Mouse (Mus musculus) heart, embryonic 13.5 days (tissue): ENCODE measurements around the gene Slamf9. TPM values are rescaled to one million over a fixed set of nuclear protein-coding genes. Genes with fewer than 3 reads are reported as not detected.

Experiments
- ATAC-seq: fragments of 200-750 bp; cut with Nextera tagmentation; 2 replicates; pipeline ENCODE4 v1.8.0; 2017; ENCODE audit warnings: moderate TSS enrichment; ENCODE audit not compliant: insufficient number of reproducible peaks, low FRiP score, low TSS enrichment; ENCODE audit errors: extremely low read depth
- H3K27ac ChIP-seq: fragments of 300-500 bp; sonication (generic); replicated peaks from 2 replicates; pipeline ENCODE4 v1.5.1; 2015; ENCODE audit warnings: moderate library complexity, mild to moderate bottlenecking, inconsistent platforms
- H3K27me3 ChIP-seq: fragments of 300-500 bp; sonication (generic); replicated peaks from 2 replicates; pipeline ENCODE4 v1.6.1; 2015; ENCODE audit warnings: mild to moderate bottlenecking, inconsistent platforms
- H3K36me3 ChIP-seq: fragments of 300-500 bp; sonication (generic); 2 replicates; pipeline ENCODE4 v1.6.1; 2015; ENCODE audit warnings: mild to moderate bottlenecking, inconsistent platforms
- H3K4me1 ChIP-seq: fragments of 300-500 bp; sonication (generic); 2 replicates; pipeline ENCODE4 v1.6.1; 2015; ENCODE audit warnings: inconsistent platforms
- H3K4me2 ChIP-seq: fragments of 300-500 bp; sonication (generic); 2 replicates; pipeline ENCODE4 v1.6.1; 2015; ENCODE audit warnings: inconsistent platforms, mild to moderate bottlenecking, moderate library complexity
- H3K4me3 ChIP-seq: fragments of 300-500 bp; sonication (generic); 2 replicates; pipeline ENCODE4 v1.5.1; 2015; ENCODE audit warnings: moderate library complexity, mild to moderate bottlenecking, inconsistent platforms
- H3K9ac ChIP-seq: fragments of 300-500 bp; sonication (generic); 2 replicates; pipeline ENCODE4 v1.6.1; 2015; ENCODE audit warnings: inconsistent platforms, mild to moderate bottlenecking, moderate library complexity
- H3K9me3 ChIP-seq: fragments of 300-500 bp; sonication (generic); 2 replicates; pipeline ENCODE4 v1.6.1; 2016; ENCODE audit warnings: inconsistent platforms
- WGBS: fragments of 180-500 bp; shearing (Covaris S2); methylation state at CpG from one replicate; pipeline ENCODE4 v1.1.7; 2015; ENCODE audit warnings: mixed read lengths; 5-methylcytosine and 5-hydroxymethylcytosine counted together
- polyA plus RNA-seq: library from polyadenylated mRNA; unstranded; fragments of >200 nt; fragmentation: Nextera tagmentation; extraction: Ambion mirVana; gene quantifications from 2 replicates; pipeline ENCODE4 v1.2.1, GENCODE M21; 2015

Gene Slamf9
- polyA plus RNA-seq, 1 experiment from 2014 or later, result 1.3 TPM

GRCm38 (mm10) chr1:172440521-172440920 lies 34.6 kb upstream of the Slamf9 start:
- peaks cover 8% of the 10 kb centered on the region; the same call in 1 of the 2 replicates for H3K4me1 ChIP-seq
- no peak for ATAC-seq
- H3K9ac ChIP-seq, result no peak overlapping the region
- H3K27me3 ChIP-seq, result 0 out of 2 replicates have a peak, but pooled peaks cover 4% of the 10 kb centered on the region
- H3K4me3 ChIP-seq, result no peak overlapping the region
- no peak overlapping the region for H3K27ac ChIP-seq
- no peaks in the 10 kb centered on the region for H3K36me3 ChIP-seq
- 86% methylated on average over 3 of the region's 3 CpGs for WGBS
- no peak overlapping the region for H3K4me2 ChIP-seq
- no peaks in the 10 kb centered on the region for H3K9me3 ChIP-seq

- H3K27ac ChIP-seq, result no peak overlapping the region
- 0 out of 2 replicates have a peak, but pooled peaks cover 4% of the 10 kb centered on the region for H3K27me3 ChIP-seq
- H3K9me3 ChIP-seq, result no peaks in the 10 kb centered on the region
- no peak overlapping the region for H3K9ac ChIP-seq
- H3K36me3 ChIP-seq, result no peaks in the 10 kb centered on the region
- H3K4me3 ChIP-seq, result no peak overlapping the region
- WGBS, result 74% methylated on average over 9 of the region's 9 CpGs
- peaks cover 1% of the 10 kb centered on the region; the same call in 1 of the 2 replicates for H3K4me1 ChIP-seq
- no peak overlapping the region for H3K4me2 ChIP-seq
- ATAC-seq, result no peak
Observed at GRCm38 (mm10) chr1:172441935-172442445, 33.2 kb upstream of the Slamf9 start.

GRCm38 (mm10) chr1:172450226-172450625 lies 24.9 kb upstream of the Slamf9 start:
- no peak overlapping the region for H3K27ac ChIP-seq
- no peak overlapping the region for H3K4me2 ChIP-seq
- no peaks in the 10 kb centered on the region for H3K9me3 ChIP-seq
- 12% methylated on average over 2 of the region's 2 CpGs for WGBS
- ATAC-seq, result no peak
- H3K36me3 ChIP-seq, result no peaks in the 10 kb centered on the region
- 0 out of 2 replicates have a peak, but pooled peaks cover 6% of the 10 kb centered on the region for H3K4me1 ChIP-seq
- H3K9ac ChIP-seq, result no peak overlapping the region
- H3K4me3 ChIP-seq, result no peak overlapping the region
- no peaks in the 10 kb centered on the region for H3K27me3 ChIP-seq

GRCm38 (mm10) chr1:172450848-172451470 lies 24.2 kb upstream of the Slamf9 start:
- Histone ChIP-seq H3K9me3 (no peaks in the 10 kb centered on the region), H3K27me3 (no peaks in the 10 kb centered on the region), H3K36me3 (no peaks in the 10 kb centered on the region), H3K27ac (no peak overlapping the region), H3K4me1 (0 out of 2 replicates have a peak, but pooled peaks cover 8% of the 10 kb centered on the region), H3K4me2 (peak overlapping the region; percentile 28), H3K9ac (no peak overlapping the region), H3K4me3 (no peak overlapping the region)
- no peak for ATAC-seq
- 41% methylated on average over 17 of the region's 17 CpGs for WGBS

GRCm38 (mm10) chr1:172452911-172453310 lies 22.2 kb upstream of the Slamf9 start:
- no peak overlapping the region for H3K4me2 ChIP-seq
- H3K27ac ChIP-seq, result no peak overlapping the region
- H3K36me3 ChIP-seq, result no peaks in the 10 kb centered on the region
- 63% methylated on average over 2 of the region's 2 CpGs for WGBS
- no peak for ATAC-seq
- H3K27me3 ChIP-seq, result no peaks in the 10 kb centered on the region
- no peak overlapping the region for H3K9ac ChIP-seq
- 0 out of 2 replicates have a peak, but pooled peaks cover 9% of the 10 kb centered on the region for H3K4me1 ChIP-seq
- no peak overlapping the region for H3K4me3 ChIP-seq
- no peaks in the 10 kb centered on the region for H3K9me3 ChIP-seq

GRCm38 (mm10) chr1:172453810-172454209 lies 21.3 kb upstream of the Slamf9 start:
- H3K9me3 ChIP-seq, result no peaks in the 10 kb centered on the region
- 73% methylated on average over 2 of the region's 2 CpGs for WGBS
- no peaks in the 10 kb centered on the region for H3K27me3 ChIP-seq
- H3K4me3 ChIP-seq, result no peak overlapping the region
- H3K27ac ChIP-seq, result no peak overlapping the region
- ATAC-seq, result no peak
- no peaks in the 10 kb centered on the region for H3K36me3 ChIP-seq
- H3K4me1 ChIP-seq, result 0 out of 2 replicates have a peak, but pooled peaks cover 9% of the 10 kb centered on the region
- no peak overlapping the region for H3K4me2 ChIP-seq
- no peak overlapping the region for H3K9ac ChIP-seq

GRCm38 (mm10) chr1:172455416-172455815 lies 19.7 kb upstream of the Slamf9 start:
- Histone ChIP-seq H3K4me2 (no peak overlapping the region), H3K4me3 (no peak overlapping the region), H3K4me1 (0 out of 2 replicates have a peak, but pooled peaks cover 9% of the 10 kb centered on the region), H3K27me3 (no peaks in the 10 kb centered on the region), H3K9ac (no peak overlapping the region), H3K27ac (no peak overlapping the region), H3K9me3 (no peaks in the 10 kb centered on the region), H3K36me3 (no peaks in the 10 kb centered on the region)
- 22% methylated on average over 4 of the region's 4 CpGs for WGBS
- ATAC-seq, result no peak

GRCm38 (mm10) chr1:172456001-172456677 lies 19.0 kb upstream of the Slamf9 start:
- H3K4me1 ChIP-seq, result 0 out of 2 replicates have a peak, but pooled peaks cover 3% of the 10 kb centered on the region
- H3K4me2 ChIP-seq, result no peak overlapping the region
- no peak overlapping the region for H3K9ac ChIP-seq
- H3K4me3 ChIP-seq, result no peak overlapping the region
- no peaks in the 10 kb centered on the region for H3K27me3 ChIP-seq
- no peaks in the 10 kb centered on the region for H3K9me3 ChIP-seq
- no peak for ATAC-seq
- H3K36me3 ChIP-seq, result no peaks in the 10 kb centered on the region
- H3K27ac ChIP-seq, result no peak overlapping the region
- 58% methylated on average over 7 of the region's 7 CpGs for WGBS

GRCm38 (mm10) chr1:172457196-172457595 lies 18.0 kb upstream of the Slamf9 start:
- no peaks in the 10 kb centered on the region for H3K27me3 ChIP-seq
- peaks cover 13% of the 10 kb centered on the region for H3K4me1 ChIP-seq
- H3K9me3 ChIP-seq, result no peaks in the 10 kb centered on the region
- no peak overlapping the region for H3K9ac ChIP-seq
- no peak overlapping the region for H3K4me2 ChIP-seq
- no peak overlapping the region for H3K27ac ChIP-seq
- no peak for ATAC-seq
- H3K4me3 ChIP-seq, result no peak overlapping the region
- 72% methylated on average over 3 of the region's 3 CpGs for WGBS
- H3K36me3 ChIP-seq, result no peaks in the 10 kb centered on the region

- Histone ChIP-seq H3K36me3 (no peaks in the 10 kb centered on the region), H3K27me3 (no peaks in the 10 kb centered on the region), H3K27ac (no peak overlapping the region), H3K4me2 (no peak overlapping the region), H3K4me1 (peaks cover 17% of the 10 kb centered on the region), H3K9ac (no peak overlapping the region), H3K9me3 (no peaks in the 10 kb centered on the region), H3K4me3 (no peak overlapping the region)
- WGBS, result 69% methylated on average over 3 of the region's 3 CpGs
- ATAC-seq, result no peak
Observed at GRCm38 (mm10) chr1:172458041-172458440, 17.1 kb upstream of the Slamf9 start.

- H3K4me1 ChIP-seq, result peaks cover 22% of the 10 kb centered on the region
- H3K4me2 ChIP-seq, result no peak overlapping the region
- no peak overlapping the region for H3K4me3 ChIP-seq
- no peak overlapping the region for H3K9ac ChIP-seq
- no peak for ATAC-seq
- H3K36me3 ChIP-seq, result no peaks in the 10 kb centered on the region
- 27% methylated on average over 2 of the region's 2 CpGs for WGBS
- no peak overlapping the region for H3K27ac ChIP-seq
- no peaks in the 10 kb centered on the region for H3K9me3 ChIP-seq
- H3K27me3 ChIP-seq, result no peaks in the 10 kb centered on the region
Observed at GRCm38 (mm10) chr1:172461602-172462001, 13.6 kb upstream of the Slamf9 start.
